Mouse (Mus musculus) heart, postnatal 36 days (tissue): Measurements from ENCODE around the gene Rasip1. TPM values are rescaled to one million over a fixed set of nuclear protein-coding genes. Genes with fewer than 3 reads are reported as not detected.

ENCODE experiments used
- DNase-seq, 2 experiments: peaks; one replicate each; pipeline ENCODE4 v3.0.0; 2021 to 2022
- intact Hi-C: fragments of 180-260 bp; cut with DNase I; formaldehyde crosslinking; loops from one replicate; pipeline ENCODE4 v1.15.1; 2025
- total RNA-seq, 2 experiments: library from RNA; stranded (reverse); gene quantifications; 2 replicates each; pipeline ENCODE4 v1.2.3; 2021

Rasip1 gene
- 10 to 100 TPM; 30.0 to 31.8 TPM for total RNA-seq

DNA sequence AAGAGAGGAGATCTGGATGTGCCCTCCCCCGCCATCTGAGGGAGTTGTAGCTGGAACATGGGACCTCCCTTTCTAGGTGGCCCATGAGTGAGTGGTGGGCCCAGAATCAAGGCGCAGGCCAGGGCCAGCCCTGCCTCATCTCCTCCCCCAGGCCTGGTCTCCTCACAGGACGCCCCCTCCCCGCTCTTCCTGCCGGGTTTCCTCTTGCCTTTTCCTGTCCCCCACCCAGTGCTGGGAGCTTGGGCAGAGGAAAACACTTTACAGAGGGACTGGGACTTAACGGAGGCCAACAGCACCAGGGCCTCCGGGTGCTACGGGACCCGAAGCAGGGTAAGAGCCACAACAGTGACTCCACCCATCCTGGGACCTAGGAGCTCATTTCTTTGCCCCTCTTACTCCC, at the start of gene Rasip1:
Gene Rasip1, plus strand, starts transcription at position 228 of the 400 bp plus-strand sequence.
- peak; percentile 60 to 62 for DNase-seq
- intact Hi-C loops = loop anchor here (5.0 kb wide), 1 partner anchor 35 kb away; no protein-coding TSS in a partner anchor

DNA sequence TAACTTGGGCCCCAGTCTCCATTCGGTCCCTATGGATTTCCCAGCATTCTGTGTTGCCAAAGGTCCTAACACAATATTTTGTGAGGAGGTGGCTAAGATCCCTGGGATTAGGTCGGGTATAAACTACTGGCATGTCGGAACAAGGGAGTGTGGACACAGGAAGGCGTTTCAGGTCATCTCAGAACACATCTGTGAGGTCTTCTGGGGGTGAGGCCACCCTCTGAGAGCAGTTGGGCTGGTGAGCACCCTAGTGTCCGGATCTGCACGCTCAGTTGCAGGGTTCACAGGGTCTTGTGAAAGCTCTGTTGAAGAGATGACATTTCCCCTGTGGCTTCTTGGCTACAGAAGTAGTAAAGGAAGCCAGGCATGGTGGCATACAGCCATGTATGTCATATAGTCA, 41.4 kb upstream of the Rasip1 start:
- intact Hi-C loops = no loop called here
- DNase-seq = no peak

DNA sequence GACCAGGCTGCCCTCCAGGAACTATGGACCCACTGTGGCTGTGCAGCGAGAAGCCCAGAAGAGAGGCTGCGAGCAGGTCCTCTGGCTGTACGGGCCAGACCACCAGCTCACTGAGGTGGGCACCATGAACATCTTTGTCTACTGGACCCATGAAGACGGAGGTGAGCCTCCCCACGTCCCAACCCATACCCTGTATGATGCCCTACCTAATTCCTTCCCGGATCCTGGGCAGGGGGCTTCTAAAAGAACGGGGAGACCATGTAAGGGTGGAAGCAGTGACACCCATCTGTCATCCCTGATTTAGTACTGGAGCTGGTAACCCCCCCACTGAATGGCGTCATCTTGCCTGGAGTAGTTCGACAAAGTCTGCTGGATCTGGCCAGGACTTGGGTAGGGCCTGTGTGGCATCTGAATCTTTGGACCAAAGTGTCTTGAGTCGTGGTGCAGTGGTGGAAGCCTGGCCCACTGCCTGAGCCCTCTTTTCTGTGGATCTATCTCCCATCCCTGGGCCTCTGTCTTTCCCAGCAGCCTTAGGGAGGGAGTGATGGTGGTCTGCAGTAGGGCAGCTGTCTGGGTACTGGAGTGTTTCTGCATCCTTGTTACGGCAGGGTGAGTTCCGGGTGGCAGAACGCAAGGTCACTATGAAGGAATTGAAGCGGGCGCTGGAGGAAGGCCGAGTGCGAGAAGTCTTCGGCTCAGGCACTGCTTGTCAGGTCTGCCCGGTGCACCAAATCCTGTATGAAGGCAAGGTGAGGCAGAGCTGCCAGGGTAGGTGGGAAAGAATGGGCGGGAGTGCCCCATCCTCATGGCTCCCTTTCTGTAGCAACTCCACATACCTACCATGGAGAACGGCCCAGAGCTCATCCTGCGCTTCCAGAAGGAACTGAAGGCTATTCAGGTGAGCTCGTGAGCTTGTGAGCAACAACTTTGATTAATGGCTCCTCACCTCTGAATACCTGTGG, 39.4 kb upstream of the Rasip1 start:
- intact Hi-C loops = no loop called here
- no peak for DNase-seq

DNA sequence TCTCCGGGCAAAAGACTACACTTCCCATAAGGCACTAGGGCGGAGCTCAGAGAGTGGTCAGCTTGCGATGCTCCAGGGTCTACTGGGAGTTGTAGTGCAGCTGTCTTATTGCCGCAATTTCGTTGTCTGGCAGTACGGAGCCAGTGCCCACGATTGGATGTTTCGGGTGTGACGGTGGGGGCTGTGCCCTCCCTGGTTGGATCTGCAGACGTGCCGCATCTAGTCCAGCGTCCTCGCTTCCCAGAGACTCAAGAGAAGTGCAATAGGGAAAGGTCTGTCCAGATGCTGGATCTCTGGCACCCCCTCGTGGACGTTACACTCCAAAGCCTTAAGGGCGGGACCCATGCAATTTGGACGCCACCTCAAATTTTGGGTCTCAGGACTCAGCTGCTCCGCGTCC, 38.1 kb upstream of the Rasip1 start:
- DNase-seq = peak; percentile 89 to 93
- intact Hi-C loops = loop anchor here (1.0 kb wide), 1 partner anchor 33 kb away; no protein-coding TSS in a partner anchor

DNA sequence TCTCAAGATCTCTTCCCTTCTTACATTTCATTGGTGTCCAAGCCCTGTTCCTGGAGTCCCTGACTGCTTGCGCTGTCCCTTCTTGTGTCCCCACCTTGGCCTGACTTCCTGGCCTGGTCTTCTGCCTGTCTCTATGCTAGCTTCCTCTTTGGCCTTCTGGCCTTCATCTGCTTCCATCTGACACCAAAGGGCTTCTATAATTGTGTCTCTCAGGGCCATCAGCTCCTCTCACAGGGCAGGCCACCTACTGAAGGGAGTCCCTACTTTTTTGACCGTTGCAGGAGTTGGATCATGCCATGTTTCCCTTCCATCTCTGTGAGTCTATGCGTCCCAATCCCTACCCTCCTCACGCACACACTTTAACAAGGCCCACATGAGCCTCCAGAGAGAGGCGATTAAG, 37.4 kb upstream of the Rasip1 start:
- intact Hi-C loops = loop anchor here (1.0 to 5.0 kb wide), 2 partner anchors 34 to 37 kb away; partner anchors contain the start of gene Rasip1
- DNase-seq = no peak

DNA sequence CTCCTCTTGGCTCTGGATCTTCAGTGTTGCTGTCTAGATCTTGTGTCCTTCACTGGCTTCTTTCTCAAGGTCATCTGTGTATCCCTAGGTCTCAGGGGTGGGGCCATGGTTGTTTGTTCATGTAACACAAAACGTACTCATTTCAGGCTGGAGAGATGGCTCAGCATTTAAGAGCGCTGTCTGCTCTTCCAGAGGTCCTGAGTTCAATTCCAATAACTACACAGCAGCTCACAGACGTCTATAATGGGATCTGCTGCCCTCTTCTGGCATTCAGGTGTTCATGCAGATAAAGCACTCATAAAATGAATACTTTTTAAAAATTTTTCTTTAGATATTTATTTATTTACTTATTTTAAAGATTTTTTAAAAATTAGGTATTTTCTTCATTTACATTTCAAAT, 36.4 kb upstream of the Rasip1 start:
- intact Hi-C loops = loop anchor here (5.0 kb wide), 1 partner anchor 36 kb away; the partner anchor contains the start of gene Rasip1
- no peak for DNase-seq

DNA sequence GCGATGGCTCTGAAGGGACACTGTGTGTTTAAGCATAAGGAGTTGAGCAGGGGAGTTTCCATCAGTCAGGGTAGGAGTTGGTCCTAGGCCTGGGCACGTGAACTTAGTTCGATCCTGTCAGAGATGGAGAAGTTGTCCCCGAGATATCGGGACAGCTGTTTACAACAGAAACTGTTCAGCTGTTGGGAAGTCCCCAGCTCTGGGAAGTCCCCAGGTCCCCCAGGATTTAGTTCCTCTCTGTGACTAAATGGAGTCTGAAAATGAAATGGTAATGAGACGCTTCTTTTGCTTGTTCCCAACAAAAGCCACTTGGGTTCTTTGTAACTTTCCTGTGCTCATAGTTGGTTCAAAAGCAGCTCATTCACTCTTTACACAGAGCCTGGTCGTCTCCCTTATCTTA, 35.4 kb upstream of the Rasip1 start:
- intact Hi-C loops = loop anchor here (2.0 to 5.0 kb wide), 2 partner anchors 35 to 91 kb away; partner anchors contain the start of gene Rasip1
- DNase-seq = no peak

DNA sequence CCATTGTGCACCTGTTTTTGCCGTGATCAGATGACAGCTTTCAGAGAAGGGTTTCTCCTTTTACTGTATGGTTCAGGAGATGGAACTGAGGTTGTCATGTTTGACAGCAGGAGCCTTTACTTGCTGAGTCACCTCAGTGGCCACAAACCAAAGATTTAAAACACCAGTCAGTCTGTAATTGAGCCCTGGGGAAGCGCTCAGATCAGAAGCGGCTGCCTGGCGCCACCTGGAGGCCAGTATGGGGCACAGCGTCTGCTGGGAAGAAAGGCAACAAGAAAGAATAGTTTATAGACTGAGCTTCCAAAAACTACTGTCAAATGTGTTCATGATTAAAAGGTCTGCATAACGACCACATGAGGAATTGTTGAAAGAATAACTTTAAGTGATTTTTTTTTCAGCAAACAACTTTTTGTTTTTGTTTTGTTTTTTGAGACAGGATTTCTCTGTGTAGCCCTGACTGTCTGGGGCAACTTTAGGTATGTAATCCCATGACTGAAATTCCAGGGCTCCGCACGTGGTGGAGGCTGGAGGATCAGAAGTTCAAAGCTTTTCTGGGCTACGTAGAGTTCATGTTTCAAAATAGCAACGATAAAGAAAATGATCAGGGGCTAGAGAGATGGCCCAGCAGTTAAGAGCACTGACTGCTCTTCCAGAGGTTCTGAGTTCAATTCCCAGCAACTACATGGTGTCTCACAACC, 34.0 kb upstream of the Rasip1 start:
- intact Hi-C loops = loop anchor here (2.0 to 5.0 kb wide), 2 partner anchors 34 to 90 kb away; partner anchors contain the start of gene Rasip1
- DNase-seq = peak; percentile 71 to 78

DNA sequence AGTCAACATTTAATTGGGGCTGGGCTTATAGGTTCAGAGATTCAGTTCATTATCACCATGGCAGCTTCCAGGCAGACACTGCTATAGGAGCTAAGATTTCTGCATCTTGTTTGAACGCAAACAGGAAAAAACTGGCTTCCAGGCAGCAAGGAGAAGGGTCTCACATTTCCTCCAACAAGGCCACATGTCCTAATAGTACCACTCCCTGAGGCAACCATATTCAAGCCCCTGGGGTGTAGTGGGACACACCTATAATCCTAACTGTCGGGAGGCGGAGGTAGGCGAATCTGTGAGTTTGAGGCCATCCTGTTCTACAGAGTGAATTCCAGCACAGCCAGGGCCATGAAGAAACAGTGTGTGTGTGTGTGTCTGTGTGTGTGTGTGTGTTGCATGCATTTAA, 32.1 kb upstream of the Rasip1 start:
- intact Hi-C loops = loop anchor here (1.0 kb wide), 1 partner anchor 16 kb away; no protein-coding TSS in a partner anchor
- no peak for DNase-seq

DNA sequence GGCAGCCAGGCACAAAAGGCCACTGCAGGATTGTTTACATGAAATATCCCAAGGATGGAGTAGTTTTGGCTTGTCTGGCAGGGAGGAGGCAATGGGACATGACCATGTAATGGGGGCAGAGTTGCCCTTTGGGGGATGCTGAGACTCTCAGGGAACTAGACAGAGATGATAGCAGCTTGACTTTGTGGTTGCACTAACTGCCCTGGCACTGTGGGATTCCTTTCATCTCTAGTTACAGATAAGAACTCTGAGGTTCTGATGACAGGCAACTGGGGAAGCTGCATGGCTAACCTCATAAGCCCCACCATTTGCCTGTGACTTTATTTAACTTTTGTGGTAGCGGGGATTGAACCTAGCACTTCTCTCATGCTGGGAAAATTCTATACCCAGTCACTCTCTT, 31.2 kb upstream of the Rasip1 start:
- intact Hi-C loops = no loop called here
- DNase-seq = no peak

DNA sequence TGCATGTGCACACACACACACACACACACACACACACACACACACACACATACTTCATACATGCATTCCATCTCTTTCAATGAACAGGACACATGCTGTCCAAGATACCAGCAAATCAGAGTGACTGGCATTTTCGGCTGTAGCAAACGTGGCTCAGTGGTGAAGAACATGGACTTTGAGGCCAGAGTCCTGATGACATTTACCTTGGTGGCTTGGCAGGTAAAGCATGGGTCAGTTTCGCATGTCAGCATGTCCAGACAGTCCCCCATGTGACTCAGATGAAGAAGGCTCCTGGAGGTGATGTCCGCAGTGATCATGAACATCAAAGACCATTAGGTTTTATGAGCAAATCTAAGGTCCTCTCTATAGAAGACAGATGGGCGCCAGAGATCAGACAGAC, 30.3 kb upstream of the Rasip1 start:
- intact Hi-C loops = no loop called here

DNA sequence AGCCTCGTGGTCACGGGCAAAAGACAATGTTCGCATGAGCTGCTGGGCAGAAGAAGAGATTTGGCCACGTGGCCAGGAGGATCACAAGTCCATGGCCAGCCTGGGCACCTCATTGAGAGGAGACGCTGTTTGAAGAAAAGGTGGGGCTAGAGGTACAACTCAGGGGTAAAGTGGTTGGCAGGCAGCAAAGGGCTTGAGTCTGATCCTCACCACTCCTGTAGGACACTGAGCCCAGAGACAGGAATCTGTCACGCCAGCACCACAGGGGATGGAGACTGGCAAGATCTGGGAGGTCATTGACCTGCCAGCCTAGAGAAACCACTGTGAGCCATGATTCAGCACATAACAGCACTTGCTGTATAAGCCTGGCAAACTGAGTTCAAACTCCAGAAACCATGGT, 29.8 kb upstream of the Rasip1 start:
- no peak for DNase-seq
- intact Hi-C loops = no loop called here

More for the DNA sequence above, 30.3 kb upstream of the Rasip1 start:
- DNase-seq = no peak

DNA sequence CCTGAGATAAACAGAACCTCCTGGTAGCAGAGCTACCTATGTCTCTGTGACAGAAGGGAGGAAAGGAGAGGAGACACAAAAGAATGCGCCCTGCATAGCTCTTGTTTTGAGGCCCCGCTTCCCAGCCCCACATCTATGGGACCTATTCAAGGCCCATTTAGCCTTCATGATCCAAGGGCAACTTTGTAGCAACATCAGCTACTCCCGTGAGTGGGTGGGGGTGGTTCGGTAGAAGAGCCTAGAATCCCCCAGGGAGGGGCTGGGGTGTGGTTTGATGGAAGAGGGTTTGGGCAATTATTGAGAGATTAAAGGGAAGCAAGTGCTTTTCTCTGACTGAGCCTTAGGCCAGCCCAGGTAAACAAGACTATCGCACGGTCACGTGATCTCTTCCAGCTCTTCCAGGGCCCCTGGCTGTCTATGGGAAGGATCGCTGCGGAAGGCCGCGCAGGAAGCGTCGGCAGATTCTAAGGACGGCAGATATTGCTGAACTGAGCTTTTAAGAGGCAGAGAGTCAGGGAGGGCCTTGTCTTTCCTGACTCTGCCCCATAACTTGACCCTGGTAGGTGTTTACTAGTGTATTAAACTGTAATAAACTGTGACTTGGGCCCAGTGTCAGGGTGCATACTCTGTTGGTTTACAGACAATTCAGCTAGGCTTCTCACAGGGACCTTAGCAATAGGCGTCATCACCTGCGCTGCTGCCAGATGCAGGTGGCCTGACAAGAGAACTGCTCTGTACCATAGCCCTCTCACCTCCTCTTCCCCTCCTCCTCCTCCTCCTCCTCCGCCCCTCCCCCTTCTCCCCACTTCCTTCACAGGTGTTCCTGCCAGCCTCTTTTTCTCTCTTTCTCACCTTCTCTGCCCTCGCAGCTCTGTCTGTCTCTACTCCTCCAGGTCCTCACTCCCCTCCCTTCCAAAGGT, 28.1 kb upstream of the Rasip1 start:
- intact Hi-C loops = no loop called here
- no peak for DNase-seq

DNA sequence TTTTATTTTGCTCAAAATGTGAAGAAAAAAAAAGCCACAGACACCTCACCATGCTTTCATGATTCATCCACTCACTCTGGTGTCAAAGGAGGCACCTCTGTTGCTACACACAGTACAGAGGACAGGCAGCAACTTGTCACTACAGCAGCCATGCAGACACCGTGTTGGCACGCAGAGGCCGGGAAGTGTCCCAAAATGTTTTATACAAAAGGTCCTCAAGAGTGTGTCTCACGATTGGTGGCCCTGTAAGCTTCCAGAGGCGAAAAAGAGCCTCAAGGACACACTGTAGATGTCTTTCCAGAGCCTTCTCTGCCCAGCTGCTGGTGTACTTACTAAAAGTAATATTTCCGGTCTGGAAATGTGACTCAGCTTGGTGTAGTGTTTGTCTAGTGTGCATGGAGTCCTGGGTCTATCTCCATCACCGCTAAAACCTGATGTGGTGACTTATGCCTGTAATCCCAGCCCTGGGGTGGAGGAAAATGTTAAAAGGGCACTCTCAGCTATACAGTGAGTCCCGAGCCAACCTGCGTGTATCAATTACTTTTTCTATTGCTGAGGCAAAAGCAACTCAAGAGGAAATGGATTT, 21.5 kb upstream of the Rasip1 start:
- no peak for DNase-seq
- intact Hi-C loops = no loop called here

DNA sequence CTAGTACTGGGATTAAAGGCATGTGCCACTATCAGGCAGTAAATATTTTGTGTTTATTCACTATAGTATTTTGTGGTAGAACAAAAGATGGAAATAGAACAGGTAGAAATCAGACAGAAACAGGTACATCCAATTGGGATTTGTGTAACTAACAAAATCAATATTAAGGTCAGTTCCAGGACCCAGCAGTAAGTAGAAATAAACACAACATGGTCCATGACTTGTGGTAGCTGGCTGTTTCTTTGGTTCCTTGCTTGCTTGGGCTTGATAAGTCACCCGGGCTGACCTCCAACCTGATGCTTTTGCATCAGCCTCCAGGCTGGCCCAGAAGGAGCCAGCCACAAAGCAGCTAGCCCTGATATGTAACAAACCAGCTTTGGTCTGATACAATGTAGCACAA, 17.8 kb upstream of the Rasip1 start:
- intact Hi-C loops = no loop called here
- no peak for DNase-seq

DNA sequence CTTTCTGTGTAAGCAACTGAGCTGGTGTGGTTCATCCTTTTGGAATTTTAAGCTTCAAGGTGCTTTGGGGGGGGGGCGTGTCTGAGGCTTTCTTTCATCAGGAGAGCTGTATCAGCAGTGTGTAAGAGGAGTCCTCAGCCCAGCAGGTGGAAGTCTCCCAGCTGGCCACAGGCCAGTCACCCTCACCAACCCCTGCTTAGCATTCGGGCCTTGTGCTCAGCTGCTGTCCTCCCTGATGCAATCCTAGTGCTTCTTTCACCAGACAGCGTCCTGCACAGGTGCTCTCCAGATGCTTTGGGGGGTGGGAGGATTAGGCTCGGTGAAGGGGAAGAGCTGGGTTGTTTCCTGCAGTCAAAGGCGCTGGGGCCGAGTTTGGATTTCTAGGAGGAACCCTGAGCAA, 11.0 kb upstream of the Rasip1 start:
- DNase-seq = no peak
- intact Hi-C loops = no loop called here

DNA sequence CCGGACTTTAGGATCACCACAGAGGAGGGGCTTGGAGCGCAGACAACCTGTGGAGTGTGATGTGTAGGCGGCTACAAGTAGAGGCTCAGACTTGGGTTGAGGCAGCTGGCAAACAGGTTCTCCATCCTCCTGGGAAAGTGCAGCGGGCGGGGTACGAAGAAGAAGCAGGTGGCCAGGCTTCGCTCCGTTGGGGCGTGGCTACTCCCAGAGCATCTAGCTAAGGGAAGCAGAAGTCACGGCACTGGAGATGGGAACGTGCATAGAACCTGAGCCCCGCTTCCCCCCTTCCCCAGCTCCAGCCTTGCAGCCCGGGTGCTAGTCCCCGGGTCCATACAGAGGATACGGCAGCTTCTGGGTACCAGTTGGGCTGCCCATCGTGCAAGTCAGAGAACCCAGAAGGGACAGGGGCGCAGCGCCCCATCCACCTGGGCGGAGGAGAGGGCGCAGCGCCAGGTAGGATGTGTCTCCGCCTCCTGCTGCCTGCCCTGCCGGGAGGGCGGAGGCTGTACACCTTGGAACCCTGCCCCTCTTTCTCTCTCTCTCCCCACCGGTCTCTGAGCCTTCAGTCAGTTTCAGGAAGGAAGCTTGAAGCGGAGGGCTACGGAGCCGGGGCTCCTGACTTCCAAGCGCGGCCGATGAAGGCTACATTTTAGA, 10.1 kb upstream of the Rasip1 start, which contains the start of gene Fut1:
Gene Fut1, plus strand, starts transcription at position 248 of the 654 bp plus-strand sequence.
- DNase-seq = no peak
- intact Hi-C loops = no loop called here

DNA sequence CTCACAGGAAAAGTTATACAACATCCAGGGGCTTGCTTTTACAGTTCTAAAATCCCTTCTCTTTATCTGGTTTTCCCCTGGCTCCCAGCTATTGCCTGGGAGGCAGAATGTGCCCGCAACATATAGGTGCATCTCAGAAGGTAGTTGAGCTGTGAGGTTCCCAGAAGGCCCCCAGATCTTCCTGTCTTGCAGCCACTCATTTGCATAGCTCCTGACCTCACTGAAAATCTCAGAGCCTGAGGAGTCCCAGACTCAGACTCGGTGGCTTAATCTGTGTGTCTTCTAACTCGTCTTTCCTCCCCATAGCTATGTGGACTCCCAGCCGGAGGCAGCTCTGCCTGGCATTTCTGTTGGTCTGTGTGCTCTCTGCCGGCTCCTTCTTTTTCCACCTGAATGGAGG, 9.0 kb upstream of the Rasip1 start:
- intact Hi-C loops = no loop called here

DNA sequence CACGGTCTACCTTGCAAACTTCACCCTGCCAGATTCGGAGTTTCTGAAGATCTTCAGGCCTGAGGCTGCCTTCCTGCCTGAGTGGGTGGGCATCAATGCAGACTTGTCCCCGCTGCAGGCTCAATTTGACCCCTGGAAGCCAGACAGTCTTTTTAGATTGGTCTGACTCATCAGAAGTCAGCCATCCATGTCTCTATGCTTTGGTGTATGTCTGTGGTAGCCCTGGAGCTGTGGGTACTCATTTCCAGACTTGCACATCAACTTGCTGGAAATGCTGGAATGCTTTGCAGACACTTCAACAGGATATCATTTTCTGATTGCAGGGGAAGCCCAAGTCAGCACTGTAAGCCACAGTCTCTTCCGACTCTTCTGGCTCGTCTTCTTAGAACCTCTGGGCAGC, 7.7 kb upstream of the Rasip1 start:
- intact Hi-C loops = no loop called here
- no peak for DNase-seq

More for the DNA sequence above, 9.0 kb upstream of the Rasip1 start:
- DNase-seq = no peak
